Mouse (Mus musculus): ENCODE data around the gene Ccdc3.

DNA sequence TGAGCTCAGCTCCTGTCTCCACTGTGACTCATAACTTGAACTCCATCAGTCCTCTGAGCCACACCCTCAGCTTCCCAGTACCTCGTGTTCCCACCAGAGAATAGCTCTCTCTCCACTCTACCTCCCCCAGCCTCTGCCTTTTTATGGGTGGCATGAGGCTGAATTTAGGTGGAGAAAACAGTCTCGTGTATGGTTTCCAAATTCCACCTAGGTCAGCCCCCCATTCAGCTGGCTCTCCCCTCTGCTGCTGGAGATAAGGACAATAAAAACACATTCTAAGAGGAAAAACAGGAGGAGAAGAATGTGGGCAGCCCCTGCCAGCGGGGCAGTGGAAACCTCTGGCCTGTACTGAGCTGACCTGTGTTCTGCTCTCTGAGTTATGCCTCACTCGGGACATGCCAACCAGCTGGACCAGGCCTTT is 28.4 kb downstream of the Ccdc3 start:
- TF ChIP-seq POLR2A (IDR thresholded peaks at IDR 0.05; ENCODE audit: borderline replicate concordance, low read depth, low read length) (no peak), CTCF (IDR thresholded peaks at IDR 0.05; ENCODE audit: low read depth, low read length) (no peak)

Data from bone marrow macrophage, adult 2 months (primary cell).